Mouse (Mus musculus) megakaryocyte progenitor cell, adult 5-6 weeks (primary cell): ENCODE data around the gene Gpr39. TPM values are rescaled to one million over a fixed set of nuclear protein-coding genes. Genes with fewer than 3 reads are reported as not detected.

ENCODE experiments used
- ATAC-seq: replicated peaks from 2 replicates; pipeline ENCODE4 v1.8.0; 2016; ENCODE audit warnings: mild to moderate bottlenecking, moderate TSS enrichment, inconsistent platforms; ENCODE audit not compliant: poor library complexity
- total RNA-seq, 2 experiments: library from RNA; stranded (forward) in 1 of 2; stranded (reverse) in 1 of 2; fragments of 157-497, 149-512 nt in 1 of 2; fragments of 200-1000 nt in 1 of 2; gene quantifications; 2 replicates each; pipeline versions ENCODE4 v1.2.3 to v1.2.4; 2015 to 2017

Gene Gpr39
- total RNA-seq, 2 experiments from 2014 or later, result not detected

- peak; percentile 71 for ATAC-seq
Measured at GRCm38 (mm10) chr1:125789804-125790203, 113.0 kb downstream of the Gpr39 start.

- no peak for ATAC-seq
Measured at GRCm38 (mm10) chr1:125800506-125800905, 123.7 kb downstream of the Gpr39 start.

GRCm38 (mm10) chr1:125808426-125808825, 131.6 kb downstream of the Gpr39 start:
- ATAC-seq, result no peak

DNA sequence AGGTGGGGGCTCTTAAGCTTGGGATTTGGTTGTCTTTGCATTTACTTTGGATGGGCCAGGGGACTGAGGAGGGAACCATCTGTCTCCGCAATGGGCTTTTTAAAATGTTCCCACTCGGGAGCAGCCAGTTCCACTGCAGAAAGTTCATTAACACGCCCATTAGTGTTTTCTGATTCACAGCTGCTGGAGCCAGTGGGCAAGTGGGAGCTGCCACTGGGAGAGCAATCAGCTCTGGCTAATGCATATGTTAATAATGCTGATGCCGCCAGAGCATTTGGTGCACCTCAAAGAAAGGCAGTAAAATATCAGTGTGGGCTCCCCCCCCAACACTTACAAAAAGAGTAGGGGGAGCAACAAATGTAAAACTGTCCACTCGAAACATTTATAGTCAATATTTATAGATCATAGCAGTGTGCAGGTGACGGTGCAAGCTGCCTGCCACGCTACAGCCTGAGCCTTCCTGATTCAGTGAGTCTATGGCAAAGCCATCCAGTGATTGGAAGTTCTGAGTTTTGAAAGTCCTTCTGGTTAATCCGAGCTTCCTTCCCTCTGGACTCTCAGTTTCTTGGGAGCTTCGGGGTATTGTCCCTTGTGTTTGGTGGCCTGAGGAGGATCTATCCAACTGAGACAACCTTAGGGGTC, 136.5 kb downstream of the Gpr39 start:
- no peak for ATAC-seq

DNA sequence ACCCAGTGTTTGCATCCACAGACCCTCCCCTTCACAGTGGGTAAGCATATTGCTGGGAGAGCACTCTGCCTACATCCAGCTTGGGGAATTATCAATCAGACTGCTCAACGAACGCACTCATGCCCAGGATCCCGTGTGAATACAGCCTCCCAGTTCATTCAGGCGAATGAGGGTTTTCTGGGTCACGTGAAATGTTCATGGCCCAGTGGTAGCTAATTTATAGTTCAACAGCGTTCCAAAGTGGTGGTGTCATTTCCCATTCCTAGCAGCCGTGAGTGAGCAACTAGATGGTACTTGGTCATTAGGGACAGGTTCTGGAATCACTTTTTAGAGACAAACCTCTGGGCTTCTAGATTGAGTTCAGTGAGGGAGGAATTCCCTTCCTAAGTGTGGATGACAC, 144.3 kb downstream of the Gpr39 start:
- no peak for ATAC-seq

DNA sequence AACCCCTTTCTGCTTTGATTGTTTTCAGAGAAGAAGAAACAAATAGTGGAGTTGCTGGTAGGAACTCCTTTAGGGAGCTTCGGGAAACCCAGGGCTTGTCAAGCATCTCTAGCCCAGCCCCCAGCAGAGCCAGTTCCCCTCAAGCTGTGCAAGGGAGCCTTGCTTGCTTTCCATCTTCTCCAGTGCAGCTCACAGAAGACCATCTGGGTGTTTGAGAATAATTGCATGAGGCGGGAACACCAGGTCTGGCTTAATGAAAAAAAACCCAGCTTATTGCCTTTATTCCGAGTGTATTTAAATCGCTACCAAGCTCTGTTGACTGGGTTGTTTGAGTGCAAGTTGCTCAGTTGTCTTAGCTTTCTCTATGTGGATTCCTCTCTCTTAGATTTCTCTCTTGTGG, 146.8 kb downstream of the Gpr39 start:
- no peak for ATAC-seq

DNA sequence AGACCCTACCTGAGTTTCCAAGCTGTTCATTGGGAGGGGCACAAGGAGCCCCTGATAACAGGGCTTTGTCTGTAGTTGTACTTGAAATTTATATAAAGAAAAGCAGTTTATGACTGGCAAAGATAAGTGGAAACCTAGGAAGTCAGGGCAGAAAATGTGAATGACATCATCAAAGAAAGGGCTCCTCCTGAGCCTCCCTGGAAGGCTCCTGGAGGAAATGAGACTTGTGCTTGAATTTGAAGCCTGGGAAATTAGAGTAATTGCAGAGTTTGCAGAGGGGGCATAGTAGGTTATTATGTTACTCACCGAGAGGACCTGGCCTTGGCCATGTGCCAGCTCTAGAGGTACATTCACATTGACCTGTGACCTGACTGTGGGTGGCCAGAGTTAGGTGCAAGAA, 160.7 kb downstream of the Gpr39 start:
- ATAC-seq, result no peak

- ATAC-seq, result no peak
Measured at GRCm38 (mm10) chr1:125839746-125840392, 163.1 kb downstream of the Gpr39 start.

DNA sequence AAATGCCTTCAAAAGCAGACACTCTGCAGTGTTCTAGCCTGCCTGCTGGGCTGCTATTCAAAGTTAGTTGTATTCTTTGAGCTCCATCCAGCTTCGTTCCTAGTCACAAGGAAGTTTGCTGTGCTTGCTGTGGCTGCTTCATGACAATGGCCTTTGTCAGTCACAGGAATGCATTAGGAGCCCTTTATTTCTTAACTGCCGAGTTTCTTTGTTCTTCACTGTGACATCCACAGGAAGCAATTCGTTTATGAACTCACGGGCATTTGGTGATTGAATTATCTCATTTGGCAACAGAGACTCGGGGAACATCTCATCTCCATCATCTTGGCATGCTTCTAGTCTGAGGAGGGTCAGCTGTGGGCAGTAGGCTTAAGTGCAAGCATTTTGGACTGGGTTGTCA, 177.9 kb downstream of the Gpr39 start:
- no peak for ATAC-seq

- no peak for ATAC-seq
Measured at GRCm38 (mm10) chr1:125858631-125859030, 181.8 kb downstream of the Gpr39 start.

DNA sequence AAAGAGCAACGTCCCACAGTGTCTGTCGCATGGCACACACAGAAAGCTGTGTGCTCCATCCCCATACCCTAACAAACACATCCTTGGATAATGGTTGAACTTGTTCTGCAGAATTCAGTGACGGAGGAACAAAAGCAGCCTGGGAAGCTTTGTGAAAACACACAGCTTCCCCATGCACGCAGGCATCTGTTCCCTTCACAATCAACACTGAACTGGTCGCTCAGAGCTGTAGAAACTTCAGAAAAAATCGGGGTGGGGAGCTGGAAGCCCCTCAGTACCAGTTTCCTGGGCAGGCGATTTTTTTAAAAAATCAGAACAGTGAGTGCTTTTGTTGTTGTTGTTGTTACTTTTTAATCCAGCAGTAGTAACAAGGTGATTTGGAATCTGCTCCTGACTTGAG, 193.3 kb downstream of the Gpr39 start:
- ATAC-seq, result no peak

GRCm38 (mm10) chr1:125893158-125893557, 216.4 kb downstream of the Gpr39 start:
- ATAC-seq, result no peak

GRCm38 (mm10) chr1:125910211-125910870, 233.5 kb downstream of the Gpr39 start:
- ATAC-seq, result no peak

DNA sequence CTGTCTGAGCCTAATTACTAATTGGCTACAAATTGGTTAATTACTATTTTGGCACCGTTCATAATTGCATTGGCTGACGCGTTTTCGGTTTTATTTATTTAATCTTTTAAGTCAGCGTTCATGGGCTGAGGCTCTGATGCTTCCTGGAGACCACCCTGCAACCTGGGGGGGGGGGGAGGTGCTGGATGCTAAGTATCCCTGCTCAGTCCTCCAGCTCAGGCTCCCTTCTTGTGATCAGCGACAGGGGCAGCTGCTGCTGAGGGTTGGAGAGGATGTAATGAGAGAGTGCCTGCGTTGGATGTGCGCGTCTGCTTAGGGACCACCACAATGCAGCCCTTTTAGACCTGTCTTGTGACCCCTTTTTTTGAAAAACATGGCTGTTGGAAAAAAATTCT, 234.1 kb downstream of the Gpr39 start:
- no peak for ATAC-seq

DNA sequence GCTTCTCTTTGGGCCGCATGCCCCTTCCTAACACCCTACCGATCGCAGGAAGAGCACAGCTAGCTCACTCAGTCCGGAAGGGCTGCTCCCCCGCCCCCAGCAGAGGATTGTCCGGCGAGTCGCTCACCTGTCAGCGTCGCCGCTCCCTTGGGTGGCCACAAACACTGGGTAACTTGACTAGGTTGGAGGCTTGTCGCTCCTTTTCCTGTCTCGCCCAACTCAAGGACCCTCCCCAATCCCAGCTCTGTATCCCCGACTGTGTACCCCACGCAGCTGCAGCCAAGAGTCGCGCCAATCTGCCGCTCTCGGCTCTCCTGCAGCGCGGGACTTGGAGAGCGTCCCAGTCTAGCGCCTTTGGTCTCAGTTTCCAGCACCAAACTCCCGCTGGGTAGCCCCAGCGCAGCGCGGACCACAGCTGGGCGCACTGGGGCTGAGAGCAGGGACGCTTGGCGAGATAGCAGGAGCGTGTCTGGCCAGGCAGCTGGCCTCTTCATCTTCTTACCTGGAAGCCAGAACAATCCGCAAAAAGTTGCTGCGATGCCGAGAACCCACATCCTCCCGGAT, 234.6 kb downstream of the Gpr39 start:
- no peak for ATAC-seq

DNA sequence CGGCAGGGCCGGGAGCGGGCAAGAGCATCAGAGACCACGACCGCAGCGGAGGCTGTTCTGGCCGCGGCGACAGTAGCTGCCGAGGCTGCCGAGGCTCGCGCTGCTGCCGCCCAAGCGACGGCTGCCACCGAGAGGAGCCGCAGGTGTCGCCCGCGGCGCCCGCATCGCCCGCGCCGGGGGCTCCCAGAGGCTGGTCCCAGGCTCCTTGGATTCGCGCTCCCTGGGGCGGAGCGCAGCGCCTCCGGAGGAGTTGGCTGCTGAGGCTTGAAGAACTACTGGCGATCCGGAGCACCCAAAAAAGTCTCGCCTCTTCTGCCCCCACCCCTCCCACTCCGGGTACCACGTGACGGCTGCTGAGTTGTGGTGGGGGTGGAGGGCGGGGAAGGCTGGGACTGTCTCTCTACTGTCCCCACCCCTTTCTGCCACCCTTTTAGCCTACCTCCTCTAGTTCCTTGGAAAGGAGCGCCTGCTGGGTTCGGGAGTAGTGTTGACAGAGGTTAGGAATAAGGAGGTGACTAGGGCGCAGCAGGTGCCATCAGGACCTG, 235.2 kb downstream of the Gpr39 start:
- peak; percentile 39; the same call in 1 of the 2 replicates for ATAC-seq

- no peak for ATAC-seq
Measured at GRCm38 (mm10) chr1:125912601-125913600, 236.1 kb downstream of the Gpr39 start, which contains the start of gene Lypd1. Lypd1 (minus strand) TSS chr1:125913101.

DNA sequence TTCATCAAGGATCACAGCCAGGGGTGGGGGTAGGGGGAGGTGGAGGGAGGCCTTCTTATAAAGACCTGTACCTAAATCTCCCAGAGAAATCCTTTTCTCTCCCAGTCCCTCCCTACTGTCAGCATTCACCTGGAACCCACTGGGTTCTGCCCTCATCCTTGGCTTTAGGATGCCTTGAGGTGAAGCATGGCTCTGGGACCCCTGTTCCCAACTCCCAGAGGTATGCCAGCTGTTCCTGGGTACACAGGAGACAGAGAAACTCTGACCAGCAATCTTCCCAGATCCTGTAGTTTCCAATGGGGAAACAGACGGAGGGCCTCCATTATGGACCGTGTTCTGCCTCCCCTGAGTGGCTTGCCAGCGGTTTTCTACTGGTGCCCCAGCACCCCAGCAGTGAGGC, 243.9 kb downstream of the Gpr39 start:
- no peak for ATAC-seq

- no peak for ATAC-seq
Measured at GRCm38 (mm10) chr1:125923062-125923461, 246.3 kb downstream of the Gpr39 start.
